Mouse (Mus musculus) lung, postnatal 0 days (tissue): ENCODE results near the gene Tnpo2. TPM values are rescaled to one million over a fixed set of nuclear protein-coding genes. Genes with fewer than 3 reads are reported as not detected.

Source experiments
- ATAC-seq: fragments of 200-750 bp; cut with Nextera tagmentation; 2 replicates; pipeline ENCODE4 v1.8.0; 2017; ENCODE audit warnings: moderate library complexity
- DNase-seq: peaks from one replicate; pipeline ENCODE4 v3.0.0-alpha.2; 2016; ENCODE audit warnings: low spot score
- H3K27ac ChIP-seq: fragments of 300-500 bp; sonication (generic); 2 replicates; pipeline ENCODE4 v1.5.1; 2014; ENCODE audit warnings: antibody characterized with exemption, mild to moderate bottlenecking, low read length, mixed read lengths
- H3K27me3 ChIP-seq: fragments of 300-500 bp; sonication (generic); replicated peaks from 2 replicates; pipeline ENCODE4 v1.6.1; 2014; ENCODE audit warnings: low read length, mixed read lengths; ENCODE audit not compliant: insufficient read depth
- H3K36me3 ChIP-seq: fragments of 300-500 bp; sonication (generic); 2 replicates; pipeline ENCODE4 v1.6.1; 2014; ENCODE audit warnings: low read length, mixed read lengths; ENCODE audit not compliant: insufficient read depth
- H3K4me1 ChIP-seq: fragments of 300-500 bp; sonication (generic); 2 replicates; pipeline ENCODE4 v1.6.1; 2014; ENCODE audit warnings: antibody characterized with exemption, low read depth, low read length, mixed read lengths; ENCODE audit not compliant: insufficient read depth
- H3K4me2 ChIP-seq: fragments of 300-500 bp; sonication (generic); replicated peaks from 2 replicates; pipeline ENCODE4 v1.6.1; 2014; ENCODE audit warnings: low read depth, mild to moderate bottlenecking, low read length, moderate library complexity, mixed read lengths
- H3K4me3 ChIP-seq: fragments of 300-500 bp; sonication (generic); 2 replicates; pipeline ENCODE4 v1.5.1; 2014; ENCODE audit warnings: low read depth, low read length
- H3K9ac ChIP-seq: fragments of 300-500 bp; sonication (generic); replicated peaks from 2 replicates; pipeline ENCODE4 v1.6.1; 2014; ENCODE audit warnings: low read depth, mild to moderate bottlenecking
- H3K9me3 ChIP-seq: fragments of 300-500 bp; sonication (generic); 2 replicates; pipeline ENCODE4 v1.6.1; 2016; ENCODE audit warnings: low read length, mixed read lengths
- CTCF ChIP-seq: IDR thresholded peaks from 2 replicates; pipeline ENCODE4 v1.5.1; 2016; ENCODE audit warnings: antibody characterized with exemption, mild to moderate bottlenecking
- EP300 ChIP-seq: IDR thresholded peaks from 2 replicates; pipeline ENCODE4 v1.6.1; 2016; ENCODE audit warnings: antibody characterized with exemption, mild to moderate bottlenecking, control low read depth
- WGBS: fragments of 180-500 bp; shearing (Covaris S2); extraction: QIAGEN DNeasy Blood & Tissue Kit; methylation state at CpG from one replicate; pipeline ENCODE4 v1.1.7; 2014; 5-methylcytosine and 5-hydroxymethylcytosine counted together
- polyA plus RNA-seq: library from polyadenylated mRNA; unstranded; fragments of >200 nt; fragmentation: Nextera tagmentation; extraction: Ambion mirVana; gene quantifications from 2 replicates; pipeline ENCODE4 v1.2.1, GENCODE M21; 2015

Gene Tnpo2
- polyA plus RNA-seq, 1 experiment from 2014 or later: 16.4 TPM

DNA sequence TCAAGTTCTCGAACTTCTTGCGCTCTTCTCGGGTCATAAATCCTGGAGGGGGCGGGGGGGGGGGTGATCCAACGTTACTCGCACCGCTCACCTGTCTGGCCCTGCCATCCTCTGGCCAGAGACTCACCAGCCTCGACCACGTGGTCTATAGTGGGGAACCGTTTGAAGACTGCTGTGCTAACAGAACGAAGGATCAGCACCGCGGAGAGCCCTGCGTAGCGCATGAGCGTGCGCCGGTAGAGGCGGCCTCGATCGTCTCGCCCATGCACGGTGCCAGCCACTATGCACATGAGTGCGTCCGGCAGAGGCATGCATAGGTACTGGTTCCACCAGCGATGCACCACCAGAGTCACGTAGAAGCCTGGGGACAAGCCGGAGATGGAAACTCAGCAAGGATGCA lies 25.5 kb upstream of the Tnpo2 start:
- no peak for TF ChIP-seq CTCF
- no peak for TF ChIP-seq EP300
- Histone ChIP-seq H3K27ac (no peak overlapping the region), H3K36me3 (no peaks in the 10 kb centered on the region), H3K9ac (no peak overlapping the region), H3K4me1 (peaks cover 3% of the 10 kb centered on the region; the same call in 1 of the 2 replicates), H3K4me3 (no peak overlapping the region), H3K27me3 (peaks cover 33% of the 10 kb centered on the region), H3K9me3 (no peaks in the 10 kb centered on the region), H3K4me2 (no peak overlapping the region)
- 11% methylated on average over 28 of the region's 28 CpGs for WGBS
- no peak for ATAC-seq
- no peak for DNase-seq

DNA sequence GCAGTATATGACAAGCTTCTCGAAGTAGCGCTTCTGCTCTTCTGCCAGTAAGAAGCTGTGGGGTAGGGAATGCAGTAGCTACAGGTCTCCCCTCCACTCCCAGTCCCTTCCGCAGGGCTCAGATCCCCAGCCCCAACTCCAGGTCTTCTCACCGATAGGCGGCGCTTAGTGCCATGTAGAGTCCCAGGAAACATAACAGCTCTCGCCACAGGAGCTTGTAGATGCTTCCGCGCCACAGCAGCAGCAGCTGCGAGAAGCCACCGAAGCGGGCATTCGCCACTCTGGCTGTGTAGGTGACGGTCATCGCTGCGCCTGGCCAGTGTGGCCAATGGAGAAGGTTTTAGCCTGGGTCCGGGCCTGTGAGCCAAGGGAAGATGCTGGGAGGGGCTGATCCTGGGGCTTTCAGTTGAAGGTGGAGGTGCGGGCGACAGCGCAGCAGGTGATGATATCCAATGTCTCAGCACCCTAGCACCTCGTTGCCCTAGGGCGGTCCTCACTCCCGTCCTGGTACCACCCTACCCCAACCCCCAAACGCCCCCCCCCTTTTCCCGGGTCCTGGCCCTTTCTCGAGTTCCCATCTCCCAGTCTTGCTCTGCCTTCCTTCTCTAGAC lies 23.4 kb upstream of the Tnpo2 start:
- DNase-seq (peak; percentile 88), ATAC-seq (peak; percentile 86)
- H3K4me1 ChIP-seq: peaks cover 3% of the 10 kb centered on the region; the same call in 1 of the 2 replicates
- H3K27ac ChIP-seq: no peak overlapping the region
- no peaks in the 10 kb centered on the region for H3K9me3 ChIP-seq
- 4% methylated on average over 26 of the region's 26 CpGs for WGBS
- no peak for TF ChIP-seq EP300
- peak; percentile 83 for TF ChIP-seq CTCF
- H3K27me3 ChIP-seq: peaks cover 26% of the 10 kb centered on the region
- H3K4me2 ChIP-seq: peak overlapping the region; percentile 48; the same call in 1 of the 2 replicates
- H3K9ac ChIP-seq: no peak overlapping the region
- peaks cover 3% of the 10 kb centered on the region for H3K36me3 ChIP-seq
- peak overlapping the region; percentile 8; the same call in 1 of the 2 replicates for H3K4me3 ChIP-seq

DNA sequence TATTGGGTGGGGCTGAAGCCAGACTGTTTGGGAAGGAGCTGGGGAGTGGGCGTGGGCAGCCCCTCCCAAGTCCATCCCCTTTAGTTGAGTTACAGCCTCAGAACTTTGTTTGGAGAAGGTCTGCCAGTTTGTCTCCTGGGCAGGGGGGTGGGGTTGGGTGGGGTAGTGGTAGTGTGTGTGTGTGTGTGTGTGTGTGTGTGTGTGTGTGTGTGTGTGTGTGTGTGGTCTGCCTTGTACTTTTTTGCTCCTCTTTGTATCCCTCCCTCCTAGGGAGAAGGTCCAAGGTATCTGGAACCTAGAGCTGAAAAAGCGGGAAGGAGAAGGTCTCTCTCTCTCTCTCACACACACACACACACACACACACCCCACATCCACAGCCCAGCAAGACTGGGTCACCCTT lies 22.3 kb upstream of the Tnpo2 start, which contains the start of gene Best2:
Gene Best2 (minus strand): TSS at position 101 of the 400 bp plus-strand sequence.
- 57% methylated on average over 2 of the region's 2 CpGs for WGBS
- peak within 1 kb of the TSS; percentile 48; the same call in 1 of the 2 replicates for H3K4me2 ChIP-seq
- TF ChIP-seq CTCF: no peak
- TF ChIP-seq EP300: no peak
- H3K9me3 ChIP-seq: no peaks in the 10 kb centered on the region
- H3K9ac ChIP-seq: no peak within 1 kb of the TSS
- peaks cover 7% of the 10 kb centered on the region for H3K36me3 ChIP-seq
- no peak within 1 kb of the TSS for H3K27ac ChIP-seq
- H3K4me1 ChIP-seq: peaks cover 3% of the 10 kb centered on the region; the same call in 1 of the 2 replicates
- peak within 1 kb of the TSS; percentile 8; the same call in 1 of the 2 replicates for H3K4me3 ChIP-seq
- H3K27me3 ChIP-seq: peaks cover 21% of the 10 kb centered on the region
- DNase-seq (no peak), ATAC-seq (no peak)

DNA sequence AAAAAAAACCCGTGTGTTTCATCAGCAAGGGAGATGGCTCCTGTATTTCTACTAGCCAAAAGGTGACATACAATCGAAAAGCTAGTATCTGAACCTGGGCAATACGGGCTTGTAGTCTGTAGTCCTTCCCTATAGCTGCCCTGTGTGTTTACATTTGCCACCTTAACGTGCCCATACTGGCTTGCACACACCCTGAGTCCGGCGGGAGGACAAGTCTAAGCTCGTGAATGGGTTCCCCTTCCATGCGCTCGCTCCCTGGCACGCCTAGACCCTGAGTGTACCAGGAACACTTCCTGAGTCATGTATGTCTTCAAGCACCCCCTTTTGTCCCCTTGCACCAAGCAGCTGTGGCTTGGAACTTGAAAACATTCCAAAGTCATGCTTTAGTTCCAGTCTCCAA lies 20.0 kb upstream of the Tnpo2 start:
- TF ChIP-seq EP300 (no peak), CTCF (no peak)
- H3K9me3 ChIP-seq: no peaks in the 10 kb centered on the region
- no peak overlapping the region for H3K9ac ChIP-seq
- peaks cover 3% of the 10 kb centered on the region; the same call in 1 of the 2 replicates for H3K4me1 ChIP-seq
- 58% methylated on average over 10 of the region's 10 CpGs for WGBS
- H3K36me3 ChIP-seq: peaks cover 8% of the 10 kb centered on the region
- H3K4me3 ChIP-seq: no peak overlapping the region
- H3K4me2 ChIP-seq: no peak overlapping the region
- DNase-seq (no peak), ATAC-seq (no peak)
- no peak overlapping the region for H3K27ac ChIP-seq
- H3K27me3 ChIP-seq: peaks cover 8% of the 10 kb centered on the region; the same call in 1 of the 2 replicates

DNA sequence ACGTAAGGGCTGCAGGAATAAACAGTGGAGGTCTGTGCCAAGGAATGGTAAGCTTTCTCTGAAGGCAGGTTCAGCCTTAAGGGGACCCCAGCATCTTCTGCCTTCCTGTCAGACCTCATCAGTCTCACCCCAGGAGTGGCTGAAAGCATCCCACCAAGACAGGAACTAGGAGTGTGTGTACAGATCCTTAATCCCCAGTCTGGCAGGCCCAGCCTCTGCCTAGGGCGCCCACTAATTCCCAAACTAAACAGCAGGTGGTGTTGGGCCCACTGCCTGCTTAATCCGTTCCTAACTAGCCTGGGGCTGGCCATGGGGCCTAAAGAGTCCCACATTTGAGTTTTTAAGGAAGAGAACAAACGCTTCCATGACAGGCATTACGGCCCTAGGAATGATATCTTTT lies 19.5 kb upstream of the Tnpo2 start:
- ATAC-seq (no peak), DNase-seq (no peak)
- H3K4me2 ChIP-seq: no peak overlapping the region
- H3K9me3 ChIP-seq: no peaks in the 10 kb centered on the region
- 45% methylated on average over 5 of the region's 5 CpGs for WGBS
- H3K4me3 ChIP-seq: no peak overlapping the region
- peaks cover 13% of the 10 kb centered on the region for H3K36me3 ChIP-seq
- H3K27me3 ChIP-seq: peaks cover 6% of the 10 kb centered on the region; the same call in 1 of the 2 replicates
- no peak overlapping the region for H3K27ac ChIP-seq
- TF ChIP-seq CTCF: no peak
- H3K4me1 ChIP-seq: peaks cover 3% of the 10 kb centered on the region; the same call in 1 of the 2 replicates
- no peak overlapping the region for H3K9ac ChIP-seq

DNA sequence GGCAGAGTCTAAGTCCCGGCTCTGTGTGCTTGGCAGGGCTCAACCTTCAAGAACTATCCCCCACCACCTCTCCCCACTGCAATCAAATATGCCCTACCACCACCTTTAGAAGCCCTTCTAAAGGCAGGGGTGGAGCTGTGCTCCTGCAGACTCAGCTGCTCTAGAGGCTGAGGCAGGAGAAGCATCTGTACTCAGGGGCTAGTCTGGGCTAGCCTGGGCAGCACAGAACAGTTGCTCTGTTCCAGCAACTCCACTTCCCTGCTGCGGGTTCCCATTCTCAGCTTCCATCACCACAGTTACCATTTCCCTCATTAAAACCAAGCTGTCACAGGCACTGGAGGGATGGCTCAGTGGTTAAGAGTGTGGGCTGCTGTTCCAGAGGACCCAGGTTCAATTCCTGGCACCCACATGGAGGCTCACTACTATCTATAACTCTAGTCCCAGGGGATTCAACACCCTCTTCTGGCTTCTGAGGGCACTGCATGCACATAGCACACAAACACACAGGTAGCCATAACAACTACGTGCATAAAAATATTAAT lies 15.1 kb upstream of the Tnpo2 start:
- peaks cover 15% of the 10 kb centered on the region for H3K36me3 ChIP-seq
- WGBS: 89% methylated on average over 3 of the region's 3 CpGs

More for the DNA sequence above, 15.1 kb upstream of the Tnpo2 start:
- Histone ChIP-seq H3K27me3 (no peaks in the 10 kb centered on the region), H3K9me3 (no peaks in the 10 kb centered on the region), H3K4me3 (no peak overlapping the region), H3K4me1 (peaks cover 18% of the 10 kb centered on the region), H3K4me2 (no peak overlapping the region), H3K9ac (no peak overlapping the region), H3K27ac (no peak overlapping the region)
- DNase-seq (no peak), ATAC-seq (no peak)
- TF ChIP-seq CTCF (peak; percentile 21; the same call in 1 of the 2 replicates), EP300 (no peak)
